Mouse (Mus musculus) ES-Bruce4 (cell line): ENCODE measurements around the gene Kit. TPM values are rescaled to one million over a fixed set of nuclear protein-coding genes. Genes with fewer than 3 reads are reported as not detected.

Experiments used
- H3K27ac ChIP-seq: 2 replicates; pipeline ENCODE4 v1.5.1; 2012; ENCODE audit warnings: low read length, inconsistent platforms; ENCODE audit not compliant: insufficient read depth
- H3K27me3 ChIP-seq: 2 replicates; pipeline ENCODE4 v1.6.1; 2012; ENCODE audit warnings: mild to moderate bottlenecking, low read length, inconsistent platforms; ENCODE audit not compliant: control insufficient read depth, poor library complexity, insufficient read depth, severe bottlenecking
- H3K36me3 ChIP-seq: 2 replicates; pipeline ENCODE4 v1.6.1; 2012; ENCODE audit warnings: inconsistent platforms, mild to moderate bottlenecking, low read length, moderate library complexity; ENCODE audit not compliant: control insufficient read depth, poor library complexity, insufficient read depth, severe bottlenecking
- H3K4me1 ChIP-seq: one replicate; pipeline ENCODE4 v1.8.1; 2011; ENCODE audit warnings: low read length; ENCODE audit not compliant: control insufficient read depth, insufficient read depth
- H3K4me3 ChIP-seq: 2 replicates; pipeline ENCODE4 v1.5.1; 2011; ENCODE audit warnings: low read depth, mild to moderate bottlenecking, low read length
- H3K9ac ChIP-seq: 2 replicates; pipeline ENCODE4 v1.6.1; 2012; ENCODE audit warnings: low read depth, mild to moderate bottlenecking, inconsistent platforms; ENCODE audit not compliant: poor library complexity, severe bottlenecking
- H3K9me3 ChIP-seq: replicated peaks from 2 replicates; pipeline ENCODE4 v1.6.1; 2012; ENCODE audit warnings: mild to moderate bottlenecking, low read length, inconsistent platforms; ENCODE audit not compliant: control insufficient read depth, poor library complexity, insufficient read depth, severe bottlenecking
- CTCF ChIP-seq: IDR thresholded peaks from one replicate; pipeline ENCODE4 v1.8.1; 2011; ENCODE audit warnings: low read depth, low read length
- EP300 ChIP-seq: IDR thresholded peaks from 2 replicates; pipeline ENCODE4 v1.6.1; 2011; ENCODE audit warnings: low read depth, low read length; ENCODE audit not compliant: insufficient read depth
- POLR2A ChIP-seq: IDR thresholded peaks from one replicate; pipeline ENCODE4 v1.8.1; 2011; ENCODE audit warnings: low read length; ENCODE audit not compliant: insufficient read depth
- polyA plus RNA-seq: library from polyadenylated mRNA; stranded (reverse); fragments of >200 nt; gene quantifications from 2 replicates; pipeline ENCODE4 v1.2.4, GENCODE M21; 2011; ENCODE audit warnings: low read depth; ENCODE audit not compliant: missing spikeins, insufficient read depth, insufficient read length

Kit gene
- polyA plus RNA-seq, 1 experiment = 36.4 TPM

DNA sequence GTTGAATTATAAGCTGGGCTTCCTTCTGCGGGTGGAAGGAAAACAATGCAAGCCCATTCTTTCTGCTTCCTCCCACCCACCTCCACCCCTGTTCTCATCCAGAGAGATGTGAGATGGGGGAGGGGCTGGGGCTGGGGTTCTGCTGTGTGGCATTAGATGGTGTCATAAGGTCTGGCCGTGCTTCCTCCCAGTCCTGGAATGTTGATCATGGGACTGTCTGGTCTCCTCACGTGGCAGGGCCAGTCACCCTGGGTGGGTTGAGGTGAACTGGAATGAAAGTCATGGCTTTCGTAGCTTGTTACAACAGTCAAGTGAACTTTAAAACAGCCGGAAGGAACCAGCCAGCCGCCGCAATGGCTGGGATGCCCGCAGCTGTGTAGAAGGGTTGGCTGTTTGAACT, 78.7 kb downstream of the Kit start:
- TF ChIP-seq POLR2A (no peak), EP300 (no peak), CTCF (no peak)
- Histone ChIP-seq H3K27ac (no peak overlapping the region), H3K36me3 (peaks cover 18% of the 10 kb centered on the region), H3K9ac (no peak overlapping the region), H3K4me3 (no peak overlapping the region), H3K27me3 (no peaks in the 10 kb centered on the region), H3K4me1 (no peaks in the 10 kb centered on the region), H3K9me3 (no peaks in the 10 kb centered on the region)

DNA sequence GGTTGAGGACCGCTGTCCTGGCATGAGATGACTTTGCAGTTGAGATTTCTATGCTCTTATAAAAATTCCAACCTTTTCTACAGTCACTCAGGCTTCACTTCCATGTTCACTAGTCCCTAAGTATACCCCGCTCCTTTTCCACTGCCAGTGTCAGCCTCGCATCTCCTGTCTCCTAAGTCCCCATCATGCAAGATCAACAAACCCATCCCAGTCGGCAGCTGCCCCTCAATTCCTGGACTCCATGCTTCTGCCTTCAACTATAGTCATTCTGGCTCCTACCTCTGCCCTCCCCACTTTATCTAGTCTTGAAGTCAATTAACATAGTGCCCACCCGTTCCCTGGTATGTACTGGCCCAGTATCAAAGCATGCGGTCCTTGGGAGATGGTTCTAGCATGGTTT, 83.9 kb downstream of the Kit start:
- TF ChIP-seq EP300 (no peak), POLR2A (no peak), CTCF (no peak)
- no peaks in the 10 kb centered on the region for H3K9me3 ChIP-seq
- no peak overlapping the region for H3K4me3 ChIP-seq
- H3K27me3 ChIP-seq = no peaks in the 10 kb centered on the region
- no peak overlapping the region for H3K27ac ChIP-seq
- no peak overlapping the region for H3K9ac ChIP-seq
- no peaks in the 10 kb centered on the region for H3K4me1 ChIP-seq
- H3K36me3 ChIP-seq = peaks cover 9% of the 10 kb centered on the region

DNA sequence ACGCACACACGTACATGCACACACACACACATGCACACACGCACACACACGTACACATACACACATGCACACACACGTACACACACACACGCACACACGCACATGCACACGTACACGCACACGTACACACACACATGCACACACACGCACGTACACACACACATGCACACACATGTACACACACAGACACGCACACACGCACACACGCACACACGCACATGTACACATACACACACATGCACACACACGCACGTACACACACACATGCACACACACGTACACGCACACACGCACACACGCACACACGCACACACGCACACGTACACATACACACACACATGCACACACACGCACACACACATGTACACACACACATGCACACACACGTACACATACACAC, 85.6 kb downstream of the Kit start:
- H3K27ac ChIP-seq = no peak overlapping the region
- no peak overlapping the region for H3K9ac ChIP-seq
- TF ChIP-seq POLR2A (no peak), EP300 (no peak)
- no peaks in the 10 kb centered on the region for H3K4me1 ChIP-seq
- H3K36me3 ChIP-seq = no peaks in the 10 kb centered on the region
- no peaks in the 10 kb centered on the region for H3K9me3 ChIP-seq
- no peak overlapping the region for H3K4me3 ChIP-seq
- H3K27me3 ChIP-seq = no peaks in the 10 kb centered on the region

DNA sequence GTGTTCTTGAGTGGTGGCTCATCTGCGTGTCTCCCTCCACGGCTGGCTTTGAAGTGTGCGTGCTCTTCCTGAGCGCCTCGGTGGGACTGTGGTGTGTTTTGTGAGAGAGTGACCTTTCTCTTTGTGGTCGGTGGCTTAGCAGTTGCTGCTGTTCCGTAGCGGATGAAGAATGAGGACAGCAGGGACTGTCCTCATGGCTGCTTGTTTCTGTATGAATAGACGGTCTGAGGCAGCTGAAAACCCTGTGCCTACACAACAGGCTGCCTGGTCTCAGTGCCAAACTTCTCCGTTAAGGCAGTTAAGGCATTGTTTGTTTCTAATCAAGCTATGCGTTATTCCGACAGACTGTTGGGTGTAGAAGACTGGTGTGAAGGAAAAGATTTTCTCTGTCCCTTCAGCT, 87.8 kb downstream of the Kit start:
- no peak for TF ChIP-seq CTCF
- TF ChIP-seq EP300 = no peak
- TF ChIP-seq POLR2A = no peak
- H3K4me3 ChIP-seq = no peak overlapping the region
- no peaks in the 10 kb centered on the region for H3K9me3 ChIP-seq
- H3K27ac ChIP-seq = no peak overlapping the region
- no peaks in the 10 kb centered on the region for H3K4me1 ChIP-seq
- no peaks in the 10 kb centered on the region for H3K36me3 ChIP-seq
- H3K27me3 ChIP-seq = no peaks in the 10 kb centered on the region
- no peak overlapping the region for H3K9ac ChIP-seq

DNA sequence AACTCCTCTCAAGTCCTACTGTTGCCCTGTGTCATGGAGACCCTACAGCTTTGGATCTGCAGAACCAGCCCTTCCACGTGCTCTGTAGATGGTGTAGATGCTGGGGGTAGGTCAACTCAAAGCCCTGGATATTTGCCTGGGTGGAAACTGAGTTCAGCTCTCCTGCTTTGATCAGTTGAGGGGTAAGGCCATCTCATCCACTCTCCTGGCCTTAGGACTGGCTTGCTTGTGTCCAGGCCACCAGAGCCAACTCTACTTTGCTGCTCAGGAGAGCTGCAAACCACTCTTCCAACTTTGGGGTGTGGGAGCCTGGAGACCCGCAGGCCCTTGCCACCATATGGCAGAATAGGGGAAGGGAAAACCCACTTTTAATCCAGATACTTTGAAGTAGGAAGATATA, 89.1 kb downstream of the Kit start:
- no peak for TF ChIP-seq POLR2A
- Histone ChIP-seq H3K27ac (no peak overlapping the region), H3K4me1 (no peaks in the 10 kb centered on the region), H3K9ac (no peak overlapping the region), H3K4me3 (no peak overlapping the region), H3K9me3 (no peaks in the 10 kb centered on the region; the same call in 1 of the 2 replicates), H3K27me3 (no peaks in the 10 kb centered on the region), H3K36me3 (no peaks in the 10 kb centered on the region)

DNA sequence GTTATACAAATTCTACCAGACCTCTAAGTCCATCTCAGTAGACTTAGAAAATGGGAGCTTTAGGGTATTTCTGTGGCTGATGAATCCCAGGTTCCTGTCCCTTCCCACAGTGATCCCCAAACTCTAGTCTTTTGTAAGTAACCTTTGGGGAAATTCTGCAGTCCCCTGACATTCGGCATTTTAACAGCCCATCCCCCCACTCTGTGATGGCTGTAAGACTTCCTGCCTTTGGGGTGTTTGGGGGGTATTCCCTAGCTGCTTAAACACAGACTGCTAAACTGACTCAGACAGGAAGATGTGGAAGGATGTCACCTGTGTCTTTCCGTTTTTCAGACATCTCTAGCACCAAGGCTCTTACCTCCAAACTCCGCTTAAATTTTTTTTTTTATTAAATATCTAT, 92.4 kb downstream of the Kit start:
- Histone ChIP-seq H3K9me3 (no peaks in the 10 kb centered on the region; the same call in 1 of the 2 replicates), H3K4me1 (no peaks in the 10 kb centered on the region), H3K27ac (no peak overlapping the region), H3K4me3 (no peak overlapping the region), H3K27me3 (no peaks in the 10 kb centered on the region), H3K36me3 (no peaks in the 10 kb centered on the region), H3K9ac (no peak overlapping the region)
- no peak for TF ChIP-seq EP300
- TF ChIP-seq CTCF = no peak
- no peak for TF ChIP-seq POLR2A
